Mouse (Mus musculus): ENCODE data around the gene Pax7.

Pax7 gene

GRCm38 (mm10) chr4:139689627-139690269 lies 143.6 kb downstream of the Pax7 start:
- no peak for DNase-seq (ENCODE audit: low spot score in 2 of 2)

- no peak for DNase-seq (ENCODE audit: low spot score in 2 of 2)
Observed at GRCm38 (mm10) chr4:139688058-139688457, 145.3 kb downstream of the Pax7 start.

Measured in urinary bladder, adult 18-20 months (tissue).